Mouse (Mus musculus) 3134 (cell line): ENCODE measurements around the gene Cfl2.
A peak's percentile ranks its signal among the peaks of the same experiment; 100 is the strongest.
"Not testable (repeated sequence)": the region's sequence is repeated elsewhere in the genome, so short reads cannot be mapped to it uniquely, and the experiment has no call there.

Experiments
- DNase-seq: peaks from one replicate; pipeline ENCODE4 v3.0.0-alpha.2; 2011; ENCODE audit warnings: low spot score; ENCODE audit not compliant: insufficient read length; ENCODE audit errors: extremely low read depth

Gene Cfl2

GRCm38 (mm10) chr12:54831927-54832326, 30.8 kb downstream of the Cfl2 start:
- DNase-seq, result not testable (repeated sequence)

GRCm38 (mm10) chr12:54830574-54830973, 32.1 kb downstream of the Cfl2 start:
- DNase-seq, result peak; percentile 32

- DNase-seq, result no peak
Measured at GRCm38 (mm10) chr12:54829876-54830275, 32.8 kb downstream of the Cfl2 start.

GRCm38 (mm10) chr12:54828043-54828442, 34.6 kb downstream of the Cfl2 start:
- no peak for DNase-seq

GRCm38 (mm10) chr12:54825202-54825601, 37.5 kb downstream of the Cfl2 start:
- no peak for DNase-seq

GRCm38 (mm10) chr12:54822836-54823426, 39.7 kb downstream of the Cfl2 start:
- no peak for DNase-seq

- DNase-seq, result no peak
Measured at GRCm38 (mm10) chr12:54820684-54821161, 42.0 kb downstream of the Cfl2 start.

GRCm38 (mm10) chr12:54819181-54819935, 43.3 kb downstream of the Cfl2 start:
- DNase-seq, result no peak

GRCm38 (mm10) chr12:54810142-54810541, 52.5 kb downstream of the Cfl2 start:
- no peak for DNase-seq
